Mouse (Mus musculus): ENCODE measurements at regions not wholly inside any gene's neighbourhood (a gene's known extent, or its start where the extent isn't known, plus 50 kb on each side); places are given as distances from the start of the nearest gene placed in this dataset.

- no peak for TF ChIP-seq GATA4 (IDR thresholded peaks at IDR 0.05; ENCODE audit: insufficient replicate concordance, low read length)
These were observed 550.0 kb downstream of the Pdcd6ip start for GRCm38 (mm10) chr9:113158080-113158479.

GRCm38 (mm10) chr9:113157474-113158076 is 550.5 kb downstream of the Pdcd6ip start:
- no peak for TF ChIP-seq GATA4 (IDR thresholded peaks at IDR 0.05; ENCODE audit: insufficient replicate concordance, low read length)

GRCm38 (mm10) chr9:113156707-113157106 is 551.4 kb downstream of the Pdcd6ip start:
- TF ChIP-seq GATA4 (IDR thresholded peaks at IDR 0.05; ENCODE audit: insufficient replicate concordance, low read length), result no peak

GRCm38 (mm10) chr9:113149084-113149483 is 559.0 kb downstream of the Pdcd6ip start:
- TF ChIP-seq GATA4 (IDR thresholded peaks at IDR 0.05; ENCODE audit: insufficient replicate concordance, low read length), result no peak

- no peak for TF ChIP-seq GATA4 (IDR thresholded peaks at IDR 0.05; ENCODE audit: insufficient replicate concordance, low read length)
These were observed 561.5 kb downstream of the Pdcd6ip start for GRCm38 (mm10) chr9:113146571-113146970.

GRCm38 (mm10) chr9:113145036-113145435 is 563.0 kb downstream of the Pdcd6ip start:
- TF ChIP-seq GATA4 (IDR thresholded peaks at IDR 0.05; ENCODE audit: insufficient replicate concordance, low read length), result no peak

GRCm38 (mm10) chr9:113134611-113135010 is 573.4 kb downstream of the Pdcd6ip start:
- TF ChIP-seq GATA4 (IDR thresholded peaks at IDR 0.05; ENCODE audit: insufficient replicate concordance, low read length), result no peak

GRCm38 (mm10) chr9:113123004-113123692 is 584.9 kb downstream of the Pdcd6ip start:
- TF ChIP-seq GATA4 (IDR thresholded peaks at IDR 0.05; ENCODE audit: insufficient replicate concordance, low read length), result no peak

GRCm38 (mm10) chr9:113122253-113122749 is 585.8 kb downstream of the Pdcd6ip start:
- TF ChIP-seq GATA4 (IDR thresholded peaks at IDR 0.05; ENCODE audit: insufficient replicate concordance, low read length), result no peak

- no peak for TF ChIP-seq GATA4 (IDR thresholded peaks at IDR 0.05; ENCODE audit: insufficient replicate concordance, low read length)
These were observed 587.7 kb downstream of the Pdcd6ip start for GRCm38 (mm10) chr9:113120385-113120784.

GRCm38 (mm10) chr9:113119721-113120120 is 588.3 kb downstream of the Pdcd6ip start:
- TF ChIP-seq GATA4 (IDR thresholded peaks at IDR 0.05; ENCODE audit: insufficient replicate concordance, low read length), result no peak

- no peak for TF ChIP-seq GATA4 (IDR thresholded peaks at IDR 0.05; ENCODE audit: insufficient replicate concordance, low read length)
These were observed 592.5 kb downstream of the Pdcd6ip start for GRCm38 (mm10) chr9:113115576-113115975.

GRCm38 (mm10) chr9:113112753-113113152 is 595.3 kb downstream of the Pdcd6ip start:
- no peak for TF ChIP-seq GATA4 (IDR thresholded peaks at IDR 0.05; ENCODE audit: insufficient replicate concordance, low read length)

- no peak for TF ChIP-seq GATA4 (IDR thresholded peaks at IDR 0.05; ENCODE audit: insufficient replicate concordance, low read length)
These were observed 606.3 kb downstream of the Pdcd6ip start for GRCm38 (mm10) chr9:113101733-113102132.

- no peak for TF ChIP-seq GATA4 (IDR thresholded peaks at IDR 0.05; ENCODE audit: insufficient replicate concordance, low read length)
These were observed 607.4 kb downstream of the Pdcd6ip start for GRCm38 (mm10) chr9:113100641-113101040.

GRCm38 (mm10) chr9:113093863-113094390 is 614.1 kb downstream of the Pdcd6ip start:
- no peak for TF ChIP-seq GATA4 (IDR thresholded peaks at IDR 0.05; ENCODE audit: insufficient replicate concordance, low read length)

All from liver, adult (tissue).